27 mouse cellular contexts compared by ENCODE assay signal in genomic region chr2:92940963-92941362, GRCm38 (mm10). TPM values are rescaled to one million over a fixed set of nuclear protein-coding genes. Genes with fewer than 3 reads are reported as not detected.
"Had no signal": no experiment of that assay in that cellular context is flagged by ENCODE, and none has a peak within 500 bp of the region (broad histone marks: within the 10 kb centered on the region; RNA-seq: fewer than 3 reads in every experiment).

No protein-coding gene starts in this region.

- ATAC-seq: hindbrain, postnatal 0 days; intestine, embryonic 16.5 days; liver, embryonic 12.5 days had no signal

- H3K27ac ChIP-seq: heart, embryonic 10.5 days; hindbrain, embryonic 13.5 days; hindbrain, embryonic 15.5 days; hindbrain, postnatal 0 days; kidney, embryonic 15.5 days; kidney, postnatal 0 days; limb, embryonic 13.5 days; limb, embryonic 15.5 days; liver, embryonic 12.5 days; liver, embryonic 14.5 days had no signal

- DNase-seq: gastrocnemius, postnatal 10 days; gastrocnemius, postnatal 25 days; heart, postnatal 14 days; heart, postnatal 36 days; kidney, adult 11 months; kidney, adult 2 months; kidney, adult 9 months; kidney, postnatal 14 days; kidney, postnatal 36 days; layer of hippocampus, adult 9-11 months; layer of hippocampus, postnatal 36 days; left cerebral cortex, postnatal 4 days had no signal

- H3K4me1 ChIP-seq: hindbrain, embryonic 15.5 days; limb, embryonic 13.5 days; limb, embryonic 15.5 days; liver, embryonic 12.5 days had no signal

- H3K4me3 ChIP-seq: heart, embryonic 10.5 days; heart, embryonic 12.5 days; hindbrain, embryonic 13.5 days; hindbrain, embryonic 15.5 days; kidney, embryonic 15.5 days; limb, embryonic 13.5 days; limb, embryonic 15.5 days; liver, embryonic 12.5 days had no signal

RNA-seq across cellular contexts. Expression of gene Syt13, which starts 26.1 kb away (rescaled TPM):
- total RNA-seq: granulocyte monocyte progenitor cell, adult 5-6 weeks; hematopoietic stem cell, adult 5-6 weeks; liver, adult 2 months had no signal
- polyA plus RNA-seq: liver, adult 2 months had no signal
